In the genomic region with DNA sequence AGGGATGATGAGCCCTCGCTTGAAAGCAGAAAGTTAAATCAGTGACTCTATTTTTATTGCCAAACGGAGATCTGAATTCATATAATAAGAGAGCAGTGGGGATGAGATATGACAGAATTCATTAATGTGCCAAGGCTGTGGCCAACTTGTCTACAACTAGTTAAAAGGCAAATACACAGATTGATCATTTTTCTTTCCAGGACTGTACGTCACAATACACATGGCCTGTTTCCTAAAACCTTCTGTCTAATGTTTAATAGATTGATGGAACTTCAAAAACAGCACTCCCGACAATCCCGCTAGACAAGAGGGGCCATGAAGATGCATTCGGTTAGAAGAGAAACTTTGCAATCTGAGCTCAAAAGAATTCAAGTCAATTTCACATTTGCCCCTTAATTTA, we compare ENCODE assay signal across 17 mouse cellular contexts.
"Had no signal": no experiment of that assay in that cellular context is flagged by ENCODE, and none has a peak within 500 bp of the region (broad histone marks: within the 10 kb centered on the region; RNA-seq: fewer than 3 reads in every experiment).

No protein-coding gene starts in this region.

- H3K36me3 ChIP-seq: lung, embryonic 15.5 days; midbrain, embryonic 13.5 days; midbrain, embryonic 15.5 days; neural tube, embryonic 12.5 days; stomach, embryonic 15.5 days had no signal

- DNase-seq: lung, adult 2 months; lung, postnatal 14 days; lung, postnatal 36 days; right cerebral cortex, postnatal 14 days; thymus, adult 2 months; thymus, postnatal 25 days; thymus, postnatal 4 days had no signal

- H3K27me3 ChIP-seq: lung, embryonic 15.5 days; megakaryocyte, embryonic 14.5 days; midbrain, embryonic 13.5 days; midbrain, embryonic 15.5 days; neural tube, embryonic 12.5 days; stomach, embryonic 15.5 days had no signal

- H3K4me1 ChIP-seq: lung, embryonic 15.5 days; megakaryocyte, embryonic 14.5 days; midbrain, embryonic 13.5 days; midbrain, embryonic 15.5 days; neural tube, embryonic 12.5 days; stomach, embryonic 15.5 days had no signal

- H3K4me3 ChIP-seq: lung, embryonic 15.5 days; megakaryocyte, embryonic 14.5 days; midbrain, embryonic 13.5 days; midbrain, embryonic 15.5 days; neural tube, embryonic 12.5 days; stomach, embryonic 15.5 days had no signal

- H3K9ac ChIP-seq: lung, embryonic 15.5 days; midbrain, embryonic 13.5 days; midbrain, embryonic 15.5 days; neural tube, embryonic 12.5 days; stomach, embryonic 15.5 days had no signal

- H3K27ac ChIP-seq: lung, embryonic 15.5 days; macrophage; midbrain, embryonic 13.5 days; midbrain, embryonic 15.5 days; neural tube, embryonic 12.5 days; stomach, embryonic 15.5 days; stomach, postnatal 0 days had no signal

- H3K4me2 ChIP-seq: lung, embryonic 15.5 days; midbrain, embryonic 11.5 days; midbrain, embryonic 13.5 days; midbrain, embryonic 15.5 days; neural tube, embryonic 12.5 days; stomach, embryonic 15.5 days had no signal

- H3K9me3 ChIP-seq: lung, embryonic 15.5 days; midbrain, embryonic 13.5 days; midbrain, embryonic 15.5 days; neural tube, embryonic 12.5 days; stomach, embryonic 15.5 days had no signal

- ATAC-seq: lung, postnatal 0 days; midbrain, embryonic 13.5 days; midbrain, embryonic 15.5 days had no signal
